Mouse (Mus musculus) gastrocnemius, postnatal 25 days (tissue): ENCODE data around the gene Spata46. TPM values are rescaled to one million over a fixed set of nuclear protein-coding genes. Genes with fewer than 3 reads are reported as not detected.

Experiments used
- DNase-seq: peaks from one replicate; pipeline ENCODE4 v3.0.0; 2022
- total RNA-seq, 2 experiments: library from RNA; stranded (reverse); gene quantifications; 1 replicate in 1 of 2; 2 replicates in 1 of 2; pipeline ENCODE4 v1.2.3; 2021

Gene Spata46
- total RNA-seq, 2 experiments from 2014 or later = not detected

DNA sequence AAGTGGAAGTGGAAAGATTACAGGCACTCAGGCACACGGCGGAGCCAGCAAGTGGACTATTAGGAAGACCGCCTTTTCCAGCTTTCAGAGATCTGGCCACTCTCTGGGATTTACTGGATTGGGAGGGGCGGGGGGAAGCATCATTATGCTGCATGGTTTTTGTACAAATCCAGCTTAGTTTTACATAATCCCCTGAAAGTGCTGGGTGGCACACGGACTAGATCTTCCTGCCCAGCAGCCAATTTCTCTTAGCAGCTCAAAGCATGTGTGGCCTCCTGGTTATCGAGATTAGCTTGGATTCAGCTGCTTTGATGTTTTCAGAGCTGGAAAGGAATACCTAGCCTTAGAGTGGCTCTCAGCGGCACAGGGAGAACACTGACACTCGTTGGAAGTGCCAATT, 34.5 kb downstream of the Spata46 start:
- DNase-seq = no peak

DNA sequence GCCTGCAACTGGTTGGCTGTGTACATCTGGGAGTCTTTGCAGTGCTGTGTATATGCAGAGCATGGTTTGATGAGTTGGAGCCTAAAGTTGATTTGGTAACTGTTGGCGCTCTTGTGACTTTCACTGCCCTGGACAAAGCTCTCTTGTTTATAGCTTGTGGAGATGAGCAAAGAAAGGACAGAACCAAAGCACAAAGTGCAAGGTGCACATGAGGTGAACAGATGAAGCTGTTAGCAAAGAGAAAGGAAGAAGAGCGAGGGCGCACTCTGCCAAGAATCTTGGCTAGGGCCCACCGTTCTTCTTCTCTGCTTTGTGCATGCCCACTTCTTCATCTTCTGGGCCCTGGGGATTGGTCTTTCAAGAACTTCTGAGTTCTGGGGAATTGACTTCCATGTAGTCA, 35.3 kb downstream of the Spata46 start:
- DNase-seq = no peak

DNA sequence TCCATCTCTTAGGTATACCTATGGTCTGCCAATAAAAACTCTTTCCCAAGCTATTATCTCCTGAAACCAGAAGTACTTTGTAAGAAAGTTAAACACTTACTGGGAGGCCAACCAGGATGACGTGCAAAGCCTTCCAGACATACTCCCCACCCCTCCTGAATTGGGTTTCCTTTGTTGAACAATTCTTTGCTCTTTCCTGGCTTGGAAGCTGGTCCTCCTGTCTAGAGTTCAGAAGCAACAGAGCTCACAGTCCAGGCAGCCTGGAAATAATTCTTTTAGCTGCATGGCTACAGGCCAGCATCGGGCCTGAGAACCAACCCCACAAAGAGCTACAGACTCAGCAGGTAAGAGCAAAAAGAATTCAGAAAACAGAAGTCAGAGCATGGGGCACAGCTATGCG, 37.7 kb downstream of the Spata46 start:
- no peak for DNase-seq

DNA sequence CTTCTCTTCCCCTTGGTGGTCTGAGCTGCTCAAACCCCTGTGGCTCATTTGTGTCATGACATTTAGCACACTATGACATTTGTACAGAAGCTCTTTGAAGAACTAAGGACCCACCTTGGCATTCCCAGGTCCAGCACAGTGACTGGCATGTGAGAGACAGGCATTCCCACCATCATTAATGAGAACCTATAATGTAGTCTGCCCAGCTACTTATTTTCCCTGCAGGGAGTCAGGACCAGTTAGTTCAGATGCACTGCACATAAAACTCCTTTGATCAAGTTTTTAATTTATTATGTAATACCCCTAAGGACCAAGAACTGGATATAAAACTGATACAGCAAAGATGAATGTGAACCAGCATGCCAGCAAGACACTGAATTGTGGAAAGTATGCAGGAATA, 42.5 kb downstream of the Spata46 start:
- DNase-seq = no peak

DNA sequence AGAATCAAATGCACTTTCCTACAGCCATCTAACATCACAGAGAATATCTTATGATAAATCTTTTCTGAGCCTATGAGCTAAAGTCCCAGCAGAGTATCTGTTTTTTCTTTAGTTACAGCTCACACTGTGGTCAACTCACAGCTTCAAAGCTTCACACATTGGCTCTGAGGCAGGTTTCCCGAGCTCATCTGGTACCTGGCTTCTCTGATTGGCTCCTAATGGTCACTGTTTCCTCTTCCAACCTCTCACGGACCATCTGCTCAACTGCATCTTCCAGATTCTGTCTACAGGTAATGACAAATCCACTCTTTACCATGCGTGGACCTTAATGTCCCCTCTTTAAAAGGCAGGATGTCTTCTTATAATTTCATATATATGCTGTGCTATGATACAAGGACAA, 44.7 kb downstream of the Spata46 start:
- no peak for DNase-seq

DNA sequence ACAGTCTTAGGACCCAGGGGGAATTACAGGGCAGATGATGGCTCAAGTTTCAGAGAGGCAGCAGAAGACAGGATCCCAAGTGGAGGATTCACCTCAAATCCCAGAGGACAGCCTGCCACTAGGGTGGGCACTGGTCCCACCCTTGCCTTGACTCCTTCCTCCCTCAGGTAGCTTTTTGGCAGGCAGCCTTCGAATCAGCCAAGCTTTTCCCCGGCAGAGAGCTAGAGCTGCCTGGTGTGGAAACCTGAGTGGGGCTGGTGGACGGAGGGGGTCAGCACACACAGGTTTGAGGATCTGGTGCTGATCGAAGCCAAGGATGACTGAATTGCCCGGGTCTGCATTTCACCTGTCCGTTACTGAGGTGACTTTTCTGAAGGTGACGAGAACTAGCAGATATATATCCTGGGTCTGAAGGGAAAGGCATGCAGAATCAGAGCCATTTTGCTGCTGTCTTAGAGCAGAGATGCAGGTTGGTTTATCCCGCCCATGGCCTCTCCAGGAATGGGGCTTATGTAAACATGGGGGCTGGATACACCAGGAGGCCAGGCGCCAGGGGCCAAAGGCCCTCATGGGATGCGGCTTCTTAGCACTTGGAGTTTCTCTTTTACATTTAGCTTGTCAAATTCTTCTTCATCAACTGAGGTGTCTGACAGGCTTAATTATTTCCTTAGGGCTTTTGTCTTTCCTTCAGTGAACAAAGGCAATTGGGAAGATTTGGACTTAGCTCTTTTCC, 51.7 kb downstream of the Spata46 start:
- no peak for DNase-seq

Other genes starting within 250 kb of the Spata46 start
- 10 to 100 TPM; 18.3 to 30.9 TPM for gene Ddr2, start 198.0 kb upstream of the Spata46 start, total RNA-seq
- gene Uap1, start 133.8 kb upstream of the Spata46 start, total RNA-seq = 10 to 100 TPM; 42.7 to 49.5 TPM
- gene Uhmk1, start 93.4 kb upstream of the Spata46 start, total RNA-seq = 10 to 100 TPM; 11.1 to 12.3 TPM
- not detected for gene Sh2d1b2, start 76.1 kb upstream of the Spata46 start, total RNA-seq
- not detected for gene Sh2d1b1, start 31.5 kb upstream of the Spata46 start, total RNA-seq
- gene Gm7694, start 2.5 kb upstream of the Spata46 start, total RNA-seq = 1 to 10 TPM in 1 of 2 experiments, under 1 TPM in 1; 0.43 to 1.0 TPM